Mouse (Mus musculus) ES-Bruce4 (cell line): ENCODE measurements around the gene Vps53.

Source experiments
- CTCF ChIP-seq: IDR thresholded peaks from one replicate; pipeline ENCODE4 v1.8.1; 2011; ENCODE audit warnings: low read depth, low read length
- EP300 ChIP-seq: IDR thresholded peaks from 2 replicates; pipeline ENCODE4 v1.6.1; 2011; ENCODE audit warnings: low read depth, low read length; ENCODE audit not compliant: insufficient read depth
- POLR2A ChIP-seq: IDR thresholded peaks from one replicate; pipeline ENCODE4 v1.8.1; 2011; ENCODE audit warnings: low read length; ENCODE audit not compliant: insufficient read depth

DNA sequence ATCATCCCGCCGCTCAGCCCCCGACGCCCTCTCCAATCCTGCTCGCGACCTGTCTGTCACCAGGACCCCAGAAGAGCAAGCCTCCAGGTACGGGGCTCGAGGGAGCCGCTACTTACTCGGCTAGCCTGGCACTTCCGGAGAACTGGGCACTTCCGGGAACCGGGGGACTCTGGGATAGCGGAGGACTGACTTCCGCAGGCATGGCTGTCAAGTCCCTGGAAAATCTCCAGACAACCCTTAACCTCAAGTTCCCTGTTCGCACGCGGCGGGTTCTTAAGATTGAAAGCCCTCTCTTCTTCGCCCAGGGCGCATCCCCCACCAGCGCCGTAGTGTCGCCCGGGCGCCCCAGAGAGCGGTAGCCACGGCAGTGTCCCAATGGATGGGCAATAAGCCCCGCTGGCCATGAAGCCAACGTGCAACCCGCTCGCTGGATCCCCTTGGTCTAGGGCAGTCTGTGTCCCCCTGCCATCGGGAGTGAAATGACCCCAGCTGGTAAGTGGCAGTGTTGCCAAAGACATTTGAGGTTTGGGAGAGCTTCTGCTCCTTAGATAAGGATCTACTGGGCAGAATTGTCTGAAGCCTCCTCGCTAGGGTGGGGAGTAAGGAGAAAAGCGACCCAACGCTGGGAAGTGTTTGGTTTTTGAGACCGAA, at the start of gene Vps53, which contains the start of gene Fam57a:
- TF ChIP-seq CTCF (no peak), POLR2A (peak; percentile 21), EP300 (no peak)
